Mouse (Mus musculus): ENCODE measurements around the gene Megf11.

Megf11 gene

GRCm38 (mm10) chr9:64557846-64558530, 172.6 kb downstream of the Megf11 start:
- DNase-seq (ENCODE audit: low read depth, low spot score) = no peak

GRCm38 (mm10) chr9:64564315-64564767, 178.9 kb downstream of the Megf11 start:
- DNase-seq (ENCODE audit: low read depth, low spot score) = no peak

GRCm38 (mm10) chr9:64565915-64566314, 180.5 kb downstream of the Megf11 start:
- no peak for DNase-seq (ENCODE audit: low read depth, low spot score)

GRCm38 (mm10) chr9:64566376-64566775, 180.9 kb downstream of the Megf11 start:
- no peak for DNase-seq (ENCODE audit: low read depth, low spot score)

- no peak for DNase-seq (ENCODE audit: low read depth, low spot score)
Measured at GRCm38 (mm10) chr9:64567482-64567881, 182.1 kb downstream of the Megf11 start.

GRCm38 (mm10) chr9:64568467-64569260, 183.2 kb downstream of the Megf11 start:
- DNase-seq (ENCODE audit: low read depth, low spot score) = no peak

DNA sequence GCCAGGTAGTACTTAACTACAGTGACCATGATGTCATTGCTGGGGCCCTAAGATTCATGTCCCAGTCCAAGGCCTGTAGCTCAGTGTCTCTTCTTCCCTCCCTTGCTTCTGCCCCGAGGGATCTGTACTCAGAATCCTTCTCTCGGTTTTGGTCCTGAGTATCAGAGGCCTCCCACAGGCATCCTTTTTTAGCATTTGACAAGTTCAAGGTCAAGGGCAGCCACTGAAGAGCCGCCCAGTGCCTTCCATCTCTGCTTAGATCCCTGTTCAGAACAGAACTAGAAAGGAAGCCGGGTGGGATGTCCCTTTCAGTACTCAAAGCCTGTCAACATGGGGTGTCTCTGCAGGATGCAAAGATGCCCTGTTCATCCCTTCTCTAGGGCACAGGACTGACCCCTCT, 185.0 kb downstream of the Megf11 start:
- DNase-seq (ENCODE audit: low read depth, low spot score) = peak; percentile 57

DNA sequence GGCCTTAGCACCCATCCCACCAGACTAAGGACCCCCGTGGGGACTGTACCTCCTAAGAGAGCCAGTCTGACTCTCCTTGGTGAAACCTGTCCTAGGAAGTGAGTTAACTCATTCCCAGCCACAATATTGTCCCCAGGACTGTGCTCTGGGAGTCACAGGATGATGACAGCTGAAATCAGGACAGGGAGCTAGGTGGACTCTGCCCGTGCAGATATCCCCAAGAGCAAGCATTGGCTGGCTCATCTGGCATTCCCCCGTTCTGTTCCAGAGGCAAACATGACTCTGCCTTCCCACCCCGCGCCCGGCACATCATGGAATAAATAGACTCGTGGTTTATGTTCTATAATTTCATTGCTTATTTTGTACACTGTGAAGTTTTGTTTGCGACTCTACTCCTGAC, 185.7 kb downstream of the Megf11 start:
- no peak for DNase-seq (ENCODE audit: low read depth, low spot score)

DNA sequence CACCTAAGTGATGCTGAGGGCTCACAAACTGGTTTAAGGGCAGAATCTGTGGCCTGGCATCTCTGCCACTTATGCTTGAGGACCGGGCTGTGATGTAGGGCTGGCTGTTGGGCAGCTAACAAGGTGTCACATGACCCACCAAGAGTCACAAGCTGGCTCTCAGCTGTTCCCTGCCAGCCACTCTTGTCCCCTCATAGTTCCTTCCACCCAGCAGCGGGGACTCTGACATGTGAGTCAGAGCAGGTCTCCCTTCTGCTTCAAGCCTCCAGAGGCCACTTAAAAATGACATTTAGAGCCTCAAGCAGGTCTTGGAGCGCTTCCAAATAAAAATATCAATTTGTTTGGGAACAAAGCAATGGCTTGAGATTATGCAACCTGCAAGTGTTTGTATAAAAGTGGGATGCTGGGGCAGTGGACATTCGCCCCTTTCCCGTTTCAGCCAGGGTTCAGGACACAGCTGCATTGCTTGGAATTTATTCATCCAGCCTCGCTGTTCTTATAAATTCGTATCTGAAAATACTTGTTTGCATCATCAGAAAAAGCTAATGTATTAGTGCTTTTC, 187.3 kb downstream of the Megf11 start:
- no peak for DNase-seq (ENCODE audit: low read depth, low spot score)

- no peak for DNase-seq (ENCODE audit: low read depth, low spot score)
Measured at GRCm38 (mm10) chr9:64575658-64576057, 190.2 kb downstream of the Megf11 start.

GRCm38 (mm10) chr9:64576143-64576878, 190.9 kb downstream of the Megf11 start:
- DNase-seq (ENCODE audit: low read depth, low spot score) = no peak

- no peak for DNase-seq (ENCODE audit: low read depth, low spot score)
Measured at GRCm38 (mm10) chr9:64577156-64577555, 191.7 kb downstream of the Megf11 start.

GRCm38 (mm10) chr9:64578014-64578413, 192.6 kb downstream of the Megf11 start:
- no peak for DNase-seq (ENCODE audit: low read depth, low spot score)

GRCm38 (mm10) chr9:64579306-64579705, 193.9 kb downstream of the Megf11 start:
- DNase-seq (ENCODE audit: low read depth, low spot score) = no peak

DNA sequence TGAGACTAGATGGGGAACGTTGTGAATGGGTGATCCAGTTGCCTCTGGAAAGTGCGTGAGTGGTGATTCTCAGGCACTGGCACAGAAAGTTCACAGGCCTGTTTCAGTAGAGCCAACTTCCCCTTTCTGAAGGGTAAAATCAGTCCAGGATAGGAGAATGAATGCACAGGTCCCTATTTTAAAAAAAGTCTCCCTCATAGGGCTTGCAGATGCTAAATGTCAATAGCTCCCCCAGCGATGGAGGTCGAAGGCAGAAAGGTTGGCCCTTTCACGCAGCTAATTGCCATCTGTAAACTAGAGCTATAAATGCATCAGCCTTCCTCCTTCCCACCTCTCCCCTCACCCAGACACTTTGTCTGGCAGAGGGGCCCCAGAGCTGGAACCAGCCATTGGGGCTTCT, 200.9 kb downstream of the Megf11 start:
- no peak for DNase-seq (ENCODE audit: low read depth, low spot score)

DNA sequence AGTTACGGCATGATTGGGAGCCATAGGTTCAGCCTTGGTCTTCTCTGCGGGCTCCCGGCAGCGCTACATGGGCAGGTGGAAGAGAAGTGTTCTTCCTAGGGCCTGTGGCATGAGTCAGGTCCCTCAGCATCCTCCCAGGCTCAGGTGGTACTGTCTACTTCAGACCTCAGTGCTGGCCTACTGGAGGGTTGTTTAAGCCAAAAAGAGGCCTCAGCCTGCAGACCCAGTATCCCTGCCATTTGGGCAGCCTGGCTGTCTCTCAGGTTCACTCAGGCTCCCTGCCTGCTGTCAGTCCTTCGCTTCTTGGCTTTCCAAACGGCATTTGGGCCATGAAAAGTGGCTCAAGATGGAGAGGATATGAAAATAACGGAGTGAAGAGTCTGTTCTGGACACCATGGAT, 202.6 kb downstream of the Megf11 start:
- DNase-seq (ENCODE audit: low read depth, low spot score) = no peak

GRCm38 (mm10) chr9:64590634-64591041, 205.2 kb downstream of the Megf11 start:
- no peak for DNase-seq (ENCODE audit: low read depth, low spot score)

DNA sequence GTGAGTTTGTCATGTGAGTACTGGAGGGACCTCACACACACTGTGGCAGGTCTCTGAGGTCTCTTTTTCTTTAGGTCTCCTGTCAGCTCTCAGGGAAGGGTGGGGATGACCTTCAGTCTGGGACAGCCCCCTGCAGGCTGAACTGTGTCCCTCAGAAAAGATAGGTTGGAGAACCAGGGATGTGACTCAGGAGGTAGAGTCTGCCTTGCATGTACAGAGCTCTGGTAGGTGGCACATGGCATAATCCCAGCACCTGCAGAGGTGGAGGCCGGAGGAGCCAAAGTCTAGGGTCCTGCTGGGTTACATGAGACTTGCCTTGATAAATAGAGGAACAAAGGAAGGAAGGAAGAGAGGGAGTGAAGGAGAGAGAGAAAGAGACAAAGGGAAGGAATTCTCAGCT, 206.0 kb downstream of the Megf11 start:
- DNase-seq (ENCODE audit: low read depth, low spot score) = no peak

DNA sequence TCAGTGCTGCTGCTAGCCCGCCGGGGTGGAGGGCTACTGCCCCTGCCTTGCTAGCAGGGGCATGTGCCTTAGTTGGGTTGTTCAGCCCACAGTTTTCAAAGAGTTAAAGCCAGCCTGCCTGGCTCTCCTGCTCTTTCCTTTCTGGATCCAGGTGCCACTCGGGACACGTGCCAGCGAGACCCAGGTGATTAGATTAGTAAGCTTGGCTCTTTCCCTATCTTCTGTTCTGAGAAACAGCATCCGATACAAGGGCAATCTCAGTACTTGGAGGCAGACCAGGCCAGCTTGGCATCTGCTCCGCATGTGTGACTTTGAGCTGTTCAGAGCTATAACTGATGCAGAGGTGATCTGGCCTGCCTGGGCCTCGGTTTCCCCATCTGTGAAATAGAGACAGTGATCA, 209.0 kb downstream of the Megf11 start:
- no peak for DNase-seq (ENCODE audit: low read depth, low spot score)

GRCm38 (mm10) chr9:64598427-64598826, 213.0 kb downstream of the Megf11 start:
- DNase-seq (ENCODE audit: low read depth, low spot score) = no peak

DNA sequence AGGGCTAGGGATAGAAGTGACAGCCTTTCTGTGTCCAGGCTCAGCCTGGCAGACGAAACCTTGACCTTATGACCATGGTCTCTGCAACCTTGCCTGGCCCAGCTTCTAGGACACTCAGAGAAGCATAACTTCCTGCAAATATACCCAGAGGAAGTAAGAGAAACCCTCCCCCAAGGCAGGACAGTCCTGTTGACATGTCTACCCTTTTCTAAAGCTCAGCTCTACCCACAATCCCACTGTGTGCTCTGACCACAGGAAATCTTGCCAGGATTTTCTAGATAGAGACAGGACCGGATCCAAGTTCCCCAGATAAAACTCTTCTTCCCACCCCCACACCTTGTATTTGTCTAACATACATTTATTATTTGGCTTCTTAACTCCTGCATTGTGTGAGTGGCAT, 215.3 kb downstream of the Megf11 start:
- no peak for DNase-seq (ENCODE audit: low read depth, low spot score)

GRCm38 (mm10) chr9:64602895-64603294, 217.5 kb downstream of the Megf11 start:
- no peak for DNase-seq (ENCODE audit: low read depth, low spot score)
